Mouse (Mus musculus) CH12.LX (cell line): ENCODE data around the gene Hist1h2bl. TPM values are rescaled to one million over a fixed set of nuclear protein-coding genes. Genes with fewer than 3 reads are reported as not detected.
"Not testable (repeated sequence)": the region's sequence is repeated elsewhere in the genome, so short reads cannot be mapped to it uniquely, and the experiment has no call there.

Experiments used
- DNase-seq: peaks from one replicate; pipeline ENCODE4 v3.0.0-alpha.2; 2013; ENCODE audit errors: extremely low read depth
- H3K27ac ChIP-seq: 2 replicates; pipeline ENCODE4 v1.5.1; 2012; ENCODE audit warnings: low read depth, mild to moderate bottlenecking, control low read depth, moderate library complexity; ENCODE audit not compliant: insufficient read depth
- H3K27me3 ChIP-seq: replicated peaks from 2 replicates; pipeline ENCODE3; 2012; ENCODE audit warnings: inconsistent platforms
- H3K36me3 ChIP-seq, 2 experiments: replicated peaks in 1 of 2; 2 replicates each; pipeline versions ENCODE3 to v1.6.1; 2012; ENCODE audit warnings: inconsistent platforms in 1 of 2, low read length in 1 of 2, mild to moderate bottlenecking in 1 of 2, mixed read lengths in 1 of 2, moderate library complexity in 1 of 2; ENCODE audit not compliant: control insufficient read depth in 1 of 2, insufficient read depth in 1 of 2
- H3K4me1 ChIP-seq, 2 experiments: 2 replicates each; pipeline ENCODE4 v1.6.1; 2012; ENCODE audit warnings: inconsistent platforms in 1 of 2, moderate library complexity in 1 of 2; ENCODE audit not compliant: insufficient read depth in 2 of 2, control insufficient read depth in 1 of 2
- H3K4me2 ChIP-seq: 2 replicates; pipeline ENCODE4 v1.6.1; 2012; ENCODE audit warnings: low read depth, mild to moderate bottlenecking, control low read depth; ENCODE audit not compliant: poor library complexity, insufficient read depth, severe bottlenecking
- H3K4me3 ChIP-seq, 3 experiments: fragments of 150-350 bp in 1 of 3; sonication (generic) in 1 of 3; replicated peaks in 1 of 3; 2 replicates each; pipeline versions ENCODE3 to v1.5.1; 2011 to 2012; ENCODE audit warnings: low read depth in 2 of 3, low read length in 2 of 3, mild to moderate bottlenecking in 2 of 3, moderate library complexity in 2 of 3, control low read depth in 1 of 3, improper control_type of control experiment in 1 of 3, inconsistent platforms in 1 of 3, mixed read lengths in 1 of 3; ENCODE audit not compliant: poor library complexity in 1 of 3
- H3K79me2 ChIP-seq: replicated peaks from 2 replicates; pipeline ENCODE4 v1.6.1; 2012; ENCODE audit warnings: mild to moderate bottlenecking, moderate library complexity; ENCODE audit not compliant: control insufficient read depth, poor library complexity, insufficient read depth, severe bottlenecking; ENCODE audit errors: extremely low read depth
- H3K9ac ChIP-seq: 2 replicates; pipeline ENCODE4 v1.6.1; 2012; ENCODE audit warnings: low read depth, mild to moderate bottlenecking, control low read depth, moderate library complexity; ENCODE audit not compliant: insufficient read depth
- H3K9me3 ChIP-seq: replicated peaks from 2 replicates; pipeline ENCODE3; 2012; ENCODE audit warnings: low read length, inconsistent platforms, mixed read lengths
- BHLHE40 ChIP-seq: IDR thresholded peaks from 2 replicates; pipeline ENCODE4 v1.6.1; 2011; ENCODE audit warnings: mild to moderate bottlenecking, low read depth, low read length, improper control_type of control experiment
- CHD1 ChIP-seq: IDR thresholded peaks from 2 replicates; pipeline ENCODE4 v1.6.1; 2012; ENCODE audit warnings: low read depth, low read length, improper control_type of control experiment, inconsistent platforms
- CHD2 ChIP-seq: IDR thresholded peaks from 2 replicates; pipeline ENCODE4 v1.6.1; 2011; ENCODE audit warnings: low read length, improper control_type of control experiment
- E2F4 ChIP-seq: IDR thresholded peaks from 2 replicates; pipeline ENCODE4 v1.6.1; 2011; ENCODE audit warnings: low read depth, low read length, improper control_type of control experiment; ENCODE audit not compliant: insufficient replicate concordance
- ELF1 ChIP-seq: IDR thresholded peaks from 2 replicates; pipeline ENCODE4 v1.6.1; 2014; ENCODE audit warnings: low read depth, mild to moderate bottlenecking, inconsistent platforms, low read length, improper control_type of control experiment
- ETS1 ChIP-seq: conservative IDR thresholded peaks from 2 replicates; pipeline ENCODE4 v1.6.1; 2012; ENCODE audit warnings: low read depth, mild to moderate bottlenecking, inconsistent platforms, low read length, improper control_type of control experiment, moderate library complexity
- HCFC1 ChIP-seq: IDR thresholded peaks from 2 replicates; pipeline ENCODE4 v1.6.1; 2012; ENCODE audit warnings: low read depth, mild to moderate bottlenecking, inconsistent platforms, low read length, improper control_type of control experiment
- IRF4 ChIP-seq: IDR thresholded peaks from 2 replicates; pipeline ENCODE4 v1.6.1; 2014; ENCODE audit warnings: low read depth, mild to moderate bottlenecking, inconsistent platforms, low read length, improper control_type of control experiment
- KAT2A ChIP-seq: IDR thresholded peaks from 2 replicates; pipeline ENCODE4 v1.6.1; 2012; ENCODE audit warnings: low read length, improper control_type of control experiment, inconsistent platforms; ENCODE audit not compliant: insufficient replicate concordance
- MAX ChIP-seq: IDR thresholded peaks from 2 replicates; pipeline ENCODE4 v1.6.1; 2011; ENCODE audit warnings: low read length, improper control_type of control experiment
- MEF2A ChIP-seq: IDR thresholded peaks from 2 replicates; pipeline ENCODE4 v1.6.1; 2014; ENCODE audit warnings: low read depth, mild to moderate bottlenecking, inconsistent platforms, low read length, improper control_type of control experiment, borderline replicate concordance
- NELFE ChIP-seq: IDR thresholded peaks from 2 replicates; pipeline ENCODE4 v1.6.1; 2011; ENCODE audit warnings: low read depth, low read length, improper control_type of control experiment
- POLR2A ChIP-seq: IDR thresholded peaks from 2 replicates; pipeline ENCODE4 v1.6.1; 2011; ENCODE audit warnings: low read depth, mild to moderate bottlenecking, improper control_type of control experiment, low read length
- POLR2AphosphoS2 ChIP-seq: IDR thresholded peaks from 2 replicates; pipeline ENCODE4 v1.6.1; 2011; ENCODE audit warnings: low read depth, low read length, improper control_type of control experiment
- RCOR1 ChIP-seq: conservative IDR thresholded peaks from 2 replicates; pipeline ENCODE4 v1.6.1; 2012; ENCODE audit warnings: low read depth, mild to moderate bottlenecking, inconsistent platforms, low read length, improper control_type of control experiment
- SIN3A ChIP-seq: IDR thresholded peaks from 2 replicates; pipeline ENCODE4 v1.6.1; 2012; ENCODE audit warnings: low read length, improper control_type of control experiment, inconsistent platforms
- SMC3 ChIP-seq: IDR thresholded peaks from 2 replicates; pipeline ENCODE4 v1.6.1; 2011; ENCODE audit warnings: low read depth, low read length, improper control_type of control experiment
- TBP ChIP-seq: conservative IDR thresholded peaks from 2 replicates; pipeline ENCODE4 v1.6.1; 2011; ENCODE audit warnings: low read depth, low read length, improper control_type of control experiment
- TCF12 ChIP-seq: IDR thresholded peaks from 2 replicates; pipeline ENCODE4 v1.6.1; 2014; ENCODE audit warnings: low read depth, mild to moderate bottlenecking, inconsistent platforms, low read length, improper control_type of control experiment
- UBTF ChIP-seq: IDR thresholded peaks from 2 replicates; pipeline ENCODE4 v1.6.1; 2012; ENCODE audit warnings: low read depth, mild to moderate bottlenecking, inconsistent platforms, low read length, improper control_type of control experiment, moderate library complexity
- USF2 ChIP-seq: conservative IDR thresholded peaks from 2 replicates; pipeline ENCODE4 v1.6.1; 2011; ENCODE audit warnings: low read depth, low read length, improper control_type of control experiment
- ZC3H11A ChIP-seq: IDR thresholded peaks from 2 replicates; pipeline ENCODE4 v1.6.1; 2012; ENCODE audit warnings: low read depth, mild to moderate bottlenecking, inconsistent platforms, low read length, improper control_type of control experiment
- ZKSCAN1 ChIP-seq: IDR thresholded peaks from 2 replicates; pipeline ENCODE4 v1.6.1; 2012; ENCODE audit warnings: low read depth, inconsistent platforms, low read length, improper control_type of control experiment, borderline replicate concordance
- ZMIZ1 ChIP-seq: IDR thresholded peaks from 2 replicates; pipeline ENCODE4 v1.6.1; 2012; ENCODE audit warnings: low read depth, mild to moderate bottlenecking, inconsistent platforms, low read length, improper control_type of control experiment
- dilution Hi-C: fragments of 300-500 bp; cut with MboI; formaldehyde crosslinking; loops from 2 replicates; pipeline ENCODE4 v1.14.3; 2020; ENCODE audit warnings: low sequenced_read_pairs; ENCODE audit not compliant: extremely low pct_unique_long_range_greater_than_20kb, extremely low pct_ligation_motif_present
- in situ Hi-C: fragments of 300-500 bp; cut with MboI; formaldehyde crosslinking; loops from 3 replicates; pipeline ENCODE4 v1.14.3; 2019; ENCODE audit warnings: low sequenced_read_pairs, low pct_ligation_motif_present, low pct_unique_long_range_greater_than_20kb, mixed read lengths
- polyA plus RNA-seq: library from polyadenylated mRNA; unstranded; fragments of >175 nt; gene quantifications from 2 replicates; pipeline ENCODE4 v1.2.1, GENCODE M21; 2012; ENCODE audit warnings: low read depth; ENCODE audit not compliant: insufficient read length
- total RNA-seq, 2 experiments: library from RNA; depleted of rRNA; stranded (reverse); fragments of 300-350 nt in 1 of 2; fragments of >200 nt in 1 of 2; gene quantifications; 2 replicates each; pipeline ENCODE4 v1.2.3; 2012 to 2014

Hist1h2bl gene
- total and polyA plus RNA-seq, 3 experiments = 1.7 to 897 (median 18.1) TPM

GRCm38 (mm10) chr13:21745006-21745405 is 29.1 kb upstream of the Hist1h2bl start:
- Histone ChIP-seq H3K9ac (no peak overlapping the region), H3K9me3 (no peaks in the 10 kb centered on the region), H3K4me2 (no peak overlapping the region), H3K36me3 (no peaks in the 10 kb centered on the region), H3K4me1 (no peaks in the 10 kb centered on the region; a peak in 1 of 4 replicates), H3K4me3 (no peak overlapping the region), H3K27ac (no peak overlapping the region), H3K27me3 (no peaks in the 10 kb centered on the region), H3K79me2 (no peaks in the 10 kb centered on the region)
- in situ Hi-C loops (loop anchor here (10.0 to 25.0 kb wide), 2 partner anchors 290 to 1817 kb away; partner anchors contain the start of genes Hist1h1d, Hist1h2ad, Hist1h2ae and Hist1h2ah), dilution Hi-C loops (no loop called here)
- no peak for DNase-seq
- TF ChIP-seq SIN3A (no peak), ZKSCAN1 (no peak), ETS1 (no peak), MAX (no peak), CHD2 (no peak), CHD1 (no peak), RCOR1 (no peak), USF2 (no peak), KAT2A (no peak), ZC3H11A (no peak)

- H3K79me2 ChIP-seq, H3K27me3 ChIP-seq, dilution Hi-C loops, H3K36me3 ChIP-seq, H3K9me3 ChIP-seq: not testable (repeated sequence)
- H3K4me1 ChIP-seq = peaks cover 7 to 26% of the 10 kb centered on the region in 2 experiments; a peak in 3 of 4 replicates
- in situ Hi-C loops = loop anchor here (25.0 kb wide), 1 partner anchor 1827 kb away; the partner anchor contains the start of genes Hist1h1d, Hist1h2ad, Hist1h2ae and Hist1h2bf
- peak within 1 kb of the TSS; percentile 38 to 62 (median 42) for H3K4me3 ChIP-seq
- TF ChIP-seq SMC3 (peak; percentile 2), ELF1 (peak; percentile 36; the same call in 1 of the 2 replicates), SIN3A (peak; percentile 42; the same call in 1 of the 2 replicates), USF2 (peak; percentile 44; the same call in 1 of the 2 replicates), HCFC1 (peak; percentile 79), BHLHE40 (peak; percentile 42; the same call in 1 of the 2 replicates), IRF4 (peak; percentile 36; the same call in 1 of the 2 replicates), TCF12 (peak; percentile 72), TBP (peak; percentile 96), MEF2A (peak; percentile 43; the same call in 1 of the 2 replicates), POLR2A (peak; percentile 98), KAT2A (0 out of 2 replicates have a peak, but pooled peaks have one; percentile 9), ZMIZ1 (peak; percentile 99), POLR2AphosphoS2 (peak; percentile 100), RCOR1 (peak; percentile 86; the same call in 1 of the 2 replicates), CHD2 (peak; percentile 86), UBTF (peak; percentile 96), E2F4 (peak; percentile 91), NELFE (peak; percentile 99)
- peak within 1 kb of the TSS; percentile 91 for H3K27ac ChIP-seq
- H3K9ac ChIP-seq = peak within 1 kb of the TSS; percentile 76
- peak; percentile 93 for DNase-seq
- peak within 1 kb of the TSS; percentile 90 for H3K4me2 ChIP-seq
Observed at GRCm38 (mm10) chr13:21734906-21735767, 19.2 kb upstream of the Hist1h2bl start, which contains the start of gene Hist1h4j. Gene Hist1h4j (plus strand): TSS chr13:21735064.
